Mouse (Mus musculus) NIH3T3 (cell line): ENCODE data around the gene Gm49405.

Experiments
- DNase-seq: peaks from one replicate; pipeline ENCODE4 v3.0.0-alpha.2; 2012; ENCODE audit warnings: low read depth

Gm49405 gene

GRCm38 (mm10) chr19:4051741-4052515, 51.5 kb downstream of the Gm49405 start:
- DNase-seq, result peak; percentile 80

GRCm38 (mm10) chr19:4052516-4053030, 52.1 kb downstream of the Gm49405 start:
- no peak for DNase-seq

DNA sequence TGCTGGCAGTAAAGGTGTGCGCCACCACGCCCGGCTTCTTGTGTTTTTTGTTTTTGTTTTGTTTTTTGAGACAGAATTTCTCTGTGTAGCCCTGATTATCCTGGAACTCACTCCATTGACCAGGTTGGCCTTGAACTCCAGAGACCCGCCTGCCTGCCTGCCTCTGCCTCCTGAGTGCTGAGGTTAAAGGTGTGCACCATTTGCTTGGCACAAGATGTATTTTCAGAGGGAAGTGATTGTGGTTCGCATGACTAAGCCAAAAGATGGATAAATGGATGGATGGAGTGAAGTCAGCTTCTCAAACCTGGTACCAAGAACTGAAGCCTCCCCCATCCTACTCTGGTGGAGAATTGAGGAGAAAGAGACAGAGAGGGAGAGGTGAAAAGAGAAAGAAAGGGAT, 54.2 kb downstream of the Gm49405 start:
- no peak for DNase-seq
